In the genomic region with DNA sequence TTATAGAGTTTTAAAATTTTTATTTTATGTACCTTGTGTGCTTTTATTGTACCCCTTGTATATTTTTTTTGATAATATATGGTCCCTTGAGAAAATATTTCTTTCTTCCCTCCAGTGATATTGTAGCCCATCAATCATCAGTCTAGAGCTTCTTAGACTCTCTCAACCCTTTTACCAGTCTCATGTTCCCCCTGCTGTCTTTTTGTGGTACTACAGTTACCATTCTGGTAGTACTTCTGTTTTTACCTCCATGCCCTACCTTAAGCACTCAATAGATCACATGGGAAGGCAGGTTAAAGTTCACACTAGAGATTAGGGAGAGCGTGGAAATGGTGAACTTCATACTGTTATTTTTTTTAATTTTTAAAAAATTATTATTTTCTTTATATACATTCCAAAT, we compare ENCODE assay signal across 8 mouse cellular contexts. TPM values are rescaled to one million over a fixed set of nuclear protein-coding genes. Genes with fewer than 3 reads are reported as not detected.
DNase-seq lines count a peak whose midpoint lies in the region; ATAC-seq and TF ChIP-seq lines count a peak whose summit lies in the region.
"Had no signal": no experiment of that assay in that cellular context is flagged by ENCODE, and none has a peak within 500 bp of the region (broad histone marks: within the 10 kb centered on the region; RNA-seq: fewer than 3 reads in every experiment).

No protein-coding gene starts in this region.

- no peak for TF ChIP-seq POLR2A in lung, adult 2 months (IDR thresholded peaks at IDR 0.05; ENCODE audit: borderline replicate concordance, extremely low read depth, low read depth, low read length)

- H3K9ac ChIP-seq in lung, embryonic 16.5 days (ENCODE audit: low read length), result no peak overlapping the region
- no peak overlapping the region for H3K9ac ChIP-seq in forebrain, embryonic 16.5 days (replicated peaks; ENCODE audit: low read depth, low read length)
- H3K9ac ChIP-seq: heart, embryonic 15.5 days had no signal

- H3K36me3 ChIP-seq in lung, embryonic 16.5 days (ENCODE audit: control insufficient read depth, insufficient read depth, low read length), result no peaks in the 10 kb centered on the region
- no peaks in the 10 kb centered on the region for H3K36me3 ChIP-seq in forebrain, embryonic 16.5 days (ENCODE audit: control insufficient read depth, insufficient read depth)
- H3K36me3 ChIP-seq: heart, embryonic 15.5 days had no signal

- H3K9me3 ChIP-seq in lung, embryonic 16.5 days (ENCODE audit: control insufficient read depth, low read length), result no peaks in the 10 kb centered on the region
- no peaks in the 10 kb centered on the region for H3K9me3 ChIP-seq in forebrain, embryonic 16.5 days (ENCODE audit: control insufficient read depth, low read length)
- H3K9me3 ChIP-seq: heart, embryonic 15.5 days had no signal

- no peak overlapping the region for H3K4me2 ChIP-seq in lung, embryonic 16.5 days (ENCODE audit: low read depth, low read length)
- no peak overlapping the region for H3K4me2 ChIP-seq in forebrain, embryonic 16.5 days (ENCODE audit: low read length)
- H3K4me2 ChIP-seq: heart, embryonic 15.5 days had no signal

- TF ChIP-seq CTCF in lung, adult 2 months (IDR thresholded peaks at IDR 0.05; ENCODE audit: insufficient read depth, low read length), result no peak

- no peaks in the 10 kb centered on the region for H3K4me1 ChIP-seq in lung, embryonic 16.5 days (replicated peaks; ENCODE audit: control insufficient read depth, insufficient read depth, low read length)
- H3K4me1 ChIP-seq in lung, adult 2 months (ENCODE audit: control insufficient read depth, insufficient read depth, low read length), result no peaks in the 10 kb centered on the region
- no peaks in the 10 kb centered on the region for H3K4me1 ChIP-seq in forebrain, embryonic 16.5 days (replicated peaks; ENCODE audit: control insufficient read depth, insufficient read depth, low read length)

- no peak for DNase-seq in lung, adult 2 months
- peak; percentile 70 for DNase-seq in brain, adult 2 months (ENCODE audit: low read depth, low spot score)
- DNase-seq in kidney, postnatal 36 days, result peak; percentile 17 to 30
- DNase-seq in retina, postnatal 1 day, result peak; percentile 71
- DNase-seq in gastrocnemius, postnatal 25 days, result no peak

- ATAC-seq in lung, embryonic 16.5 days (ENCODE audit: low read depth), result 0 out of 2 replicates have a peak, but pooled peaks have one; percentile 10
- ATAC-seq in forebrain, embryonic 16.5 days, result peak; percentile 70; the same call in 1 of the 2 replicates

- no peaks in the 10 kb centered on the region for H3K27me3 ChIP-seq in lung, embryonic 16.5 days (ENCODE audit: control insufficient read depth, insufficient read depth, low read depth, low read length)
- no peaks in the 10 kb centered on the region for H3K27me3 ChIP-seq in forebrain, embryonic 16.5 days (replicated peaks; ENCODE audit: control insufficient read depth, insufficient read depth, low read length)
- H3K27me3 ChIP-seq: heart, embryonic 15.5 days had no signal

- no peak overlapping the region for H3K4me3 ChIP-seq in lung, embryonic 16.5 days (ENCODE audit: low read length)
- H3K4me3 ChIP-seq in lung, adult 2 months (replicated peaks; ENCODE audit: extremely low read depth, low read depth, low read length), result no peak overlapping the region
- no peak overlapping the region for H3K4me3 ChIP-seq in forebrain, embryonic 16.5 days (replicated peaks; ENCODE audit: low read length)
- H3K4me3 ChIP-seq: heart, embryonic 15.5 days had no signal

- no peak overlapping the region for H3K27ac ChIP-seq in lung, embryonic 16.5 days (ENCODE audit: low read length)
- H3K27ac ChIP-seq in forebrain, embryonic 16.5 days (ENCODE audit: low read length), result no peak overlapping the region
- H3K27ac ChIP-seq: heart, embryonic 15.5 days had no signal

- 9% methylated on average over 1 of the region's 1 CpGs for WGBS in lung, embryonic 16.5 days
- 5% methylated on average over 1 of the region's 1 CpGs for WGBS in lung, adult 2 months
- 19% methylated on average over 1 of the region's 1 CpGs for WGBS in forebrain, embryonic 16.5 days

RNA-seq across cellular contexts. Expression of a gene that starts 2.3 kb away (rescaled TPM):
- polyA plus RNA-seq in lung, embryonic 16.5 days (2015; fragmentation: Nextera tagmentation; extraction: Ambion mirVana), result not detected in 2 replicates
- not detected in 2 replicates for polyA plus RNA-seq in lung, adult 2 months (2012; rRNA removed)
- not detected in 2 replicates for polyA plus RNA-seq in forebrain, embryonic 16.5 days (2015; fragmentation: Nextera tagmentation; extraction: Ambion mirVana)
- not detected for total RNA-seq in gastrocnemius, postnatal 25 days (2021)
- polyA plus RNA-seq: heart, embryonic 15.5 days had no signal

RNA-seq across cellular contexts. Expression of a gene that starts 4.6 kb away (rescaled TPM):
- not detected in 2 replicates for polyA plus RNA-seq in lung, embryonic 16.5 days (2015; fragmentation: Nextera tagmentation; extraction: Ambion mirVana)
- not detected in 2 replicates for polyA plus RNA-seq in lung, adult 2 months (2012; rRNA removed)
- polyA plus RNA-seq in forebrain, embryonic 16.5 days (2015; fragmentation: Nextera tagmentation; extraction: Ambion mirVana), result not detected in 2 replicates
- total RNA-seq in gastrocnemius, postnatal 25 days (2021), result not detected
- polyA plus RNA-seq: heart, embryonic 15.5 days had no signal

RNA-seq across cellular contexts. Expression of a gene that starts 22.7 kb away (rescaled TPM):
- not detected in 2 replicates for polyA plus RNA-seq in lung, embryonic 16.5 days (2015; fragmentation: Nextera tagmentation; extraction: Ambion mirVana)
- polyA plus RNA-seq in lung, adult 2 months (2012; rRNA removed), result not detected in 2 replicates
- not detected in 2 replicates for polyA plus RNA-seq in forebrain, embryonic 16.5 days (2015; fragmentation: Nextera tagmentation; extraction: Ambion mirVana)
- not detected for total RNA-seq in gastrocnemius, postnatal 25 days (2021)
- polyA plus RNA-seq: heart, embryonic 15.5 days had no signal

RNA-seq across cellular contexts. Expression of a gene that starts 25.3 kb away (rescaled TPM):
- polyA plus RNA-seq in lung, embryonic 16.5 days (2015; fragmentation: Nextera tagmentation; extraction: Ambion mirVana), result not detected in 2 replicates
- not detected in 2 replicates for polyA plus RNA-seq in lung, adult 2 months (2012; rRNA removed)
- polyA plus RNA-seq in forebrain, embryonic 16.5 days (2015; fragmentation: Nextera tagmentation; extraction: Ambion mirVana), result 0.20 TPM in 1 of 2 replicates, not detected in the other
- not detected for total RNA-seq in gastrocnemius, postnatal 25 days (2021)
- polyA plus RNA-seq: heart, embryonic 15.5 days had no signal

RNA-seq across cellular contexts. Expression of a gene that starts 28.6 kb away (rescaled TPM):
- polyA plus RNA-seq in lung, embryonic 16.5 days (2015; fragmentation: Nextera tagmentation; extraction: Ambion mirVana), result not detected in 2 replicates
- not detected in 2 replicates for polyA plus RNA-seq in lung, adult 2 months (2012; rRNA removed)
- polyA plus RNA-seq in forebrain, embryonic 16.5 days (2015; fragmentation: Nextera tagmentation; extraction: Ambion mirVana), result not detected in 2 replicates
- total RNA-seq in gastrocnemius, postnatal 25 days (2021), result not detected
- polyA plus RNA-seq: heart, embryonic 15.5 days had no signal

Comparison
In these comparisons a context has a peak if more than half of its experiments do, and no peak if none do; other contexts are left out.
1. DNase-seq: peak in brain, adult 2 months (single experiment), kidney, postnatal 36 days (2 of 2) and retina, postnatal 1 day (single experiment); none in lung, adult 2 months (single experiment) and gastrocnemius, postnatal 25 days (single experiment).